Mouse (Mus musculus): ENCODE measurements at regions not wholly inside any gene's neighbourhood (a gene's known extent, or its start where the extent isn't known, plus 50 kb on each side); places are given as distances from the start of the nearest gene placed in this dataset.
A peak's percentile ranks its signal among the peaks of the same experiment; 100 is the strongest.

DNA sequence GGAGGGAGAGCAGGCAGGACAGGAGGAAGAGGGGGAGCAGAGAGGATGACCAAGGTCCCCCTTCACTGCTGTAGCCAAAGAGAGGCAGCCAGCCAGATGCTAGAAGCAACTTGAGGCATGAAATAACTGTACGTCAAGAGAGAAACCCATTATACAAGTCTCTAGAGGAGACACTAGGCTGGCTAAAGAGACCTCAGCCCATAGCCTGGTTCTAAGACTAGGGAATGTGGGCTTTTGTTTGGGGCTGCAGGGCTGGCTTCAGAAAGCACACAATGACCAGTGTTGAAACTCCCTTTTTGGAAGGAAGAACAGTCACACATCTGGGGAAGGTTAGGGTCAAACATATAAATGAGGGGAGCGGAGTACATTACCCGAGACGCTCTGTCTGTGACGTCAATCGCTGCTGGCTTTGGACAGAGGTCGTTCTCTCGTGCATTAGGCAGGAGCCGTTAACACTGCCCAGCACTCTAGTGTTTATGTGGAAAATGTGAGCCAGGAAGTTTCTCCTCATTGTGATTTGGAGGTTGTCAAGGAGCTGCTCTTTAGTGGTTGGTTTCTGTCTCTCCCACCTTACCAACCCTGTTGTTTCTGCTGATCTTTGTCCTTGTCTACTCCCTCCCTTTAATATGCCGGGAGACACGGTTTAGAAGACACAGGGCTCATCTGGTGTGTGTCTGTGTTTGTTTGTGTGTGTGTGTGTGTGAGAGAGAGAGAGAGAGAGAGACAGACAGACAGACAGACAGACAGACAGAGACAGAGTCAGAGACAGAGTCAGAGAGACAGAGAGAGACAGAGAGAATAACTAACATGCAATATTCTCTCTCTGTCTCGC lies 57.5 kb upstream of the Gm45716 start:
- 24% methylated on average over 12 of the region's 12 CpGs for WGBS
- no peaks in the 10 kb centered on the region for H3K9me3 ChIP-seq (ENCODE audit: low read length)
- H3K36me3 ChIP-seq (ENCODE audit: insufficient read depth, low read length), result no peaks in the 10 kb centered on the region
- H3K27me3 ChIP-seq (replicated peaks; ENCODE audit: insufficient read depth, low read length), result no peaks in the 10 kb centered on the region
- ATAC-seq (peak; percentile 93), DNase-seq (ENCODE audit: low spot score) (peak; percentile 95)
- H3K27ac ChIP-seq (ENCODE audit: low read length), result peak overlapping the region; percentile 82
- peak; percentile 98 for TF ChIP-seq EP300 (IDR thresholded peaks at IDR 0.05)
- TF ChIP-seq CTCF (IDR thresholded peaks at IDR 0.05), result no peak
- peaks cover 15% of the 10 kb centered on the region; the same call in 1 of the 2 replicates for H3K4me1 ChIP-seq (ENCODE audit: insufficient read depth, low read depth, low read length)
- no peak overlapping the region for H3K9ac ChIP-seq (replicated peaks; ENCODE audit: low read depth)
- no peak overlapping the region for H3K4me3 ChIP-seq (ENCODE audit: low read depth, low read length)
- peak overlapping the region; percentile 5; the same call in 1 of the 2 replicates for H3K4me2 ChIP-seq (replicated peaks; ENCODE audit: low read depth, low read length)

DNA sequence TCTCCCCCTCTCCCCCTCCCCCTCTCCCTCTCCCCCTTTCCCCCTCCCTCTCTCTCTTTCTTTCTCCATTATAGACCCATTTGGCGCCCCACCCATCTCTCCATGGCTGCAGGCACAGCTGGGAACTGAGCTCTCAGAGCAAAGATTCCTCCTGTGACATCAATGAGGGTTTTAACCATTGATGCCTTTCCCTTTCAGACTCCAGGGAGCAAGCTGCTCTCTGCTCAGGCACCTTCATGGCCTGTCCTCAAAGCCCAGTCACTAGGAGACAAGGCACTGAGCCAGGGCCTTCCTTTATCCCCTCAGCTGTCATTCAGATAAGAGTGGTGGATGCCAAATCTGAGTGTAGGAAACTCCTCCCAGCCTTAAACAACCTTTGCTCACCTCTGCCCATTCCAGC lies 56.8 kb upstream of the Gm45716 start:
- no peaks in the 10 kb centered on the region for H3K36me3 ChIP-seq (ENCODE audit: insufficient read depth, low read length)
- no peak overlapping the region for H3K4me3 ChIP-seq (ENCODE audit: low read depth, low read length)
- TF ChIP-seq CTCF (IDR thresholded peaks at IDR 0.05), result no peak
- no peak for TF ChIP-seq EP300 (IDR thresholded peaks at IDR 0.05)
- H3K27me3 ChIP-seq (replicated peaks; ENCODE audit: insufficient read depth, low read length), result no peaks in the 10 kb centered on the region
- no peaks in the 10 kb centered on the region for H3K9me3 ChIP-seq (ENCODE audit: low read length)
- H3K4me1 ChIP-seq (ENCODE audit: insufficient read depth, low read depth, low read length), result peaks cover 15% of the 10 kb centered on the region; the same call in 1 of the 2 replicates
- peak; percentile 28 for ATAC-seq
- H3K4me2 ChIP-seq (replicated peaks; ENCODE audit: low read depth, low read length), result no peak overlapping the region
- 43% methylated on average over 1 of the region's 1 CpGs for WGBS
- DNase-seq (ENCODE audit: low spot score), result peak; percentile 70
- peak overlapping the region; percentile 73 for H3K27ac ChIP-seq (ENCODE audit: low read length)
- no peak overlapping the region for H3K9ac ChIP-seq (replicated peaks; ENCODE audit: low read depth)

DNA sequence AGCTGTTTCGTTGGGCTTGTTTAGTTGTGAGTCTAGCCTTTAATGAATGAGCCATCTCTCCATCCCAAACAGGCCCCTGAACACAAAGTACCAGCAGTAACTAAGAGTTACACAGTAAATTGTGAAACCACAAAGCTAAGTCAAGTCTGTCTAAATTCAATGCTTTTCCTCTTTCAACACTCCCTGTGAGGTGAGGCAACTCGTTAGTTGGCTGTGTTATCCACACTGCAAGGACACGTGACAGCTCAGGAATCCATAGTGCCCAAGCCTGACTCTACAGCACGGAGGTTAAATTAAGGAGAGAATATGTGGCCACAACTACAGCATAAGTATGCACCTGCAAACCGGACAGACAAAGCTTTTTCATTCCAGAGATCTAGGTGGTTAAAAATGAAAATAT lies 54.9 kb upstream of the Gm45716 start:
- H3K9me3 ChIP-seq (ENCODE audit: low read length), result no peaks in the 10 kb centered on the region
- no peak overlapping the region for H3K4me2 ChIP-seq (replicated peaks; ENCODE audit: low read depth, low read length)
- no peaks in the 10 kb centered on the region for H3K36me3 ChIP-seq (ENCODE audit: insufficient read depth, low read length)
- H3K27me3 ChIP-seq (replicated peaks; ENCODE audit: insufficient read depth, low read length), result no peaks in the 10 kb centered on the region
- peak; percentile 84 for DNase-seq (ENCODE audit: low spot score)
- no peak for TF ChIP-seq CTCF (IDR thresholded peaks at IDR 0.05)
- peak; percentile 73 for TF ChIP-seq EP300 (IDR thresholded peaks at IDR 0.05)
- ATAC-seq, result peak; percentile 65
- WGBS, result 52% methylated on average over 5 of the region's 5 CpGs
- H3K9ac ChIP-seq (replicated peaks; ENCODE audit: low read depth), result no peak overlapping the region
- no peak overlapping the region for H3K27ac ChIP-seq (ENCODE audit: low read length)
- no peak overlapping the region for H3K4me3 ChIP-seq (ENCODE audit: low read depth, low read length)
- peaks cover 15% of the 10 kb centered on the region; the same call in 1 of the 2 replicates for H3K4me1 ChIP-seq (ENCODE audit: insufficient read depth, low read depth, low read length)

DNA sequence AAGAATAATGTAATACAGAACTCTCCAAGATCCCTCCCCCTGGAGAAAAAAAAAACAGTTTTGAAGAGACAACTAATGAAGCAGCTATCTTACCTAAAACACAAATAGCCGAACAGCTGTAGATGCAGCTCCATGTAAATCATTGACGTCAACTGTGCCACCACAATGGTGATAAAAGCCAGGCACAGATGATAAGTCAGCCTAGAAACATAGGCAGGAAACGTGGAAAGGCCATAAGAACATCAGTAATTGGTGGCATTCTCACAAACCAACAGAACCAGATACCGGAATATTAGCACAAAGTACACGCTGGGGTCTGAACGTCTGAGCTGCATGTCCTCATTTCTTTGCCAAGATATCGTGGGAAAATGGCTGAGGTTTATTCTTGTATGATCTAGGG lies 51.2 kb upstream of the Gm45716 start:
- H3K9ac ChIP-seq (replicated peaks; ENCODE audit: low read depth), result no peak overlapping the region
- H3K4me1 ChIP-seq (ENCODE audit: insufficient read depth, low read depth, low read length), result no peaks in the 10 kb centered on the region
- no peak overlapping the region for H3K4me2 ChIP-seq (replicated peaks; ENCODE audit: low read depth, low read length)
- DNase-seq (ENCODE audit: low spot score), result no peak
- no peaks in the 10 kb centered on the region for H3K36me3 ChIP-seq (ENCODE audit: insufficient read depth, low read length)
- TF ChIP-seq EP300 (IDR thresholded peaks at IDR 0.05) (no peak), CTCF (IDR thresholded peaks at IDR 0.05) (no peak)
- H3K9me3 ChIP-seq (ENCODE audit: low read length), result no peaks in the 10 kb centered on the region
- no peaks in the 10 kb centered on the region for H3K27me3 ChIP-seq (replicated peaks; ENCODE audit: insufficient read depth, low read length)
- no peak overlapping the region for H3K27ac ChIP-seq (ENCODE audit: low read length)
- WGBS, result 80% methylated on average over 7 of the region's 7 CpGs
- no peak overlapping the region for H3K4me3 ChIP-seq (ENCODE audit: low read depth, low read length)
- ATAC-seq, result no peak
